Mouse (Mus musculus): Measurements from ENCODE around the gene Trim38.

GRCm38 (mm10) chr13:23729706-23730105 is 40.0 kb upstream of the Trim38 start:
- TF ChIP-seq ZNF384 (IDR thresholded peaks at IDR 0.05; ENCODE audit: low read depth, low read length) (no peak), MAFK (IDR thresholded peaks at IDR 0.05; ENCODE audit: insufficient read depth, low read depth, low read length) (no peak), HCFC1 (IDR thresholded peaks at IDR 0.05; ENCODE audit: borderline replicate concordance, insufficient read depth, low read length) (no peak), CHD2 (IDR thresholded peaks at IDR 0.05; ENCODE audit: low read depth, low read length) (no peak), ZC3H11A (IDR thresholded peaks at IDR 0.05; ENCODE audit: borderline replicate concordance, low read depth, low read length) (no peak)

Data from ES-E14 (cell line).